Mouse (Mus musculus) right cerebral cortex, adult 18-20 months (tissue): Measurements from ENCODE around the gene Rnf212.
"Not testable (repeated sequence)": the region's sequence is repeated elsewhere in the genome, so short reads cannot be mapped to it uniquely, and the experiment has no call there.

Experiments used
- DNase-seq: peaks from one replicate; pipeline ENCODE4 v3.0.0; 2022; ENCODE audit warnings: mixed read lengths

Rnf212 gene

GRCm38 (mm10) chr5:108774630-108775306, at the start of gene Rnf212:
Rnf212 (minus strand) TSS chr5:108774982.
- DNase-seq = no peak

GRCm38 (mm10) chr5:108823276-108823675, 48.5 kb upstream of the Rnf212 start:
- DNase-seq = no peak

DNA sequence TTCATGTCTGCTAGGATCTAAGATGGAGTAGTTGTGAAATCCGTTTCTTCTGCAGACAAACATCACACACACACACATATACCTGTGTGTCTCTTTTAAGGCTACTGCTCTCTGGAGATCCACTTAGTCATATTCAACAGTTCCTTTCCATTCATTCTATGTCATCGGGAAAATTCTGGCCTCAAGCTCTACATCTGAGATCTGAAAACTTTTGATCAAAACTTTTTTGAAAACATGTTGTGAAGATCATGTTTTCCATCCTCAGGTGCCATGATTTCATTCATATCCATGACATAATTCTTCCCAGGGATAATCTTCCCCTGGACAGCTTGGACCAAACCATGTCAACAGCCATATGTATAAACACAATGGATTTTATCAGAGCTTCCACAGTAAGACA, 34.0 kb upstream of the Rnf212 start, which contains the start of gene Vmn2r8:
TSS of gene Vmn2r8 (minus strand) at position 101 of the 400 bp plus-strand sequence.
- DNase-seq = not testable (repeated sequence)

DNA sequence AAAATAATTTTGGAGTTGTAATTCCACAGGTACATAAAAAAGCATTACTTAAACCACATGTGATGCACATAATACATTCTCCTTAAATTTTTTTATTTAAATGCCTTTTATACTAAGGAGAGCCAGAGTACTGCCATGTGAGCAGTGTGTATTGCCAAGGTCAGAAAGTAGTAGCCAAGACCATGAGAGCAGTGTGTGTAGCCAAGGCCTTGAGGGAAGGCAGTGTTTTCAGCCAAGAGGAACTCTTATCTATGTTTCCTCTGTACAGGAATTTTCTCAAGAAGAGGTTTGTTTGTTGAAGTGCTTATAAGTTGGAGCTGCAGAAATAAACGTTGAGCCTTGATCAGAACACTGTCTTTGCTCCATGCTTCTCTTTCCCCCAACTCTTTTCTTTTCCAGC, 28.9 kb upstream of the Rnf212 start:
- no peak for DNase-seq

DNA sequence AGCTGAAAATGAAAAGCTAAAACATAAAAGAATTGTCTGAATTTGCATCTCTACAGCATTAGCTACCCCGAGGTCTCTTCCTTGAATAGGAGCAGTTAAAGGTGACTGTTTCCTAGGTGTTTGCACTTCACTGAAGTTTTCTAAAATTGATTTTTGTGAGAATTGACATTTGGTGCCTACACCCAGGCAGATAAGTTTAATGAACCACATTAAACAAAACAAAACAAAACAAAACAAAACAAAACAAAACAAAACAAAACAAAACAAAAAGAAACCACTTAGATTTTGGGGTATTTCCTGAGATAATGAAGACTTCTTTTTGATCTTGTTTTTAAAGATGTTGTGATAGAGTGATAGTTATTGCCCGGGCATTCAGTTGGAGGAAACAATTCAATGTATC, 20.5 kb upstream of the Rnf212 start, which contains the start of gene Tmed11:
TSS of gene Tmed11 (minus strand) at position 101 of the 400 bp plus-strand sequence.
- DNase-seq = not testable (repeated sequence)

DNA sequence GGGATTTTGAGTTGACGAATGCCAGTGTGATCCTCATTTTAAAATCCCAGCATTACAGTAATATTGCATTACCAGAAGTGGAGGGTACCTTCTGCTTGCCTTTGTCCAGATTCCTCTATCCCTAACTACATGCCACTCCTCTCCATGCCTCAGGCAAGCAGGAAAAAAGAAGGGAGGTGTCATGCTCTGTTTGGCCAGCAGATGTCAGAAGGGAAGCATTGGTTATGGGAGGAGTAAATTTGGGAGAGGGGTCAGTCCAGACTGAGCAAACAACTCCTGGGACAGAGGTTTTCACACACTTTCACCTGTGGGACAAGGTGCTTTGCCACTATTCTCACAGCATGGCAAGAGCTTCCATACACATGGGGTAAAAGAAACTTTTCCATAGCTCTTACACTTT, 15.6 kb upstream of the Rnf212 start:
- DNase-seq = not testable (repeated sequence)

DNA sequence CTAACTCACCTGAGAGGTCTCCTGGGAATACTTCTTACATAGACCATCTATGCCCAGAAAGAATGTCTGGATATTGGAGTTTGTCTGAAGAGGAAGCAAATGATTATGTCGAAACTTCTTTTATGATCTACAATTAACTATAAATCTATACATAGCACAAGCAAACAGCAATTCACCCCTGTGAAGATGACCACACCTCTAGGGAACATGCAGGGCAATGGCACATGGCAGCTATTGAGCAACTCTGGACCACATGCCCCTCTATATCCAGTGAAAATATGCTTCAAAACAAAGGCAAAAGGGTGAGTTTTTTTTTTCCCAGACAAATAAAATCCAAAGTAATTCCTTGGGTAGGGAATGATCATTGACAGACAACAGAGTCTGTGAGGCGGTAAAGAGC, 14.8 kb downstream of the Rnf212 start:
- no peak for DNase-seq

DNA sequence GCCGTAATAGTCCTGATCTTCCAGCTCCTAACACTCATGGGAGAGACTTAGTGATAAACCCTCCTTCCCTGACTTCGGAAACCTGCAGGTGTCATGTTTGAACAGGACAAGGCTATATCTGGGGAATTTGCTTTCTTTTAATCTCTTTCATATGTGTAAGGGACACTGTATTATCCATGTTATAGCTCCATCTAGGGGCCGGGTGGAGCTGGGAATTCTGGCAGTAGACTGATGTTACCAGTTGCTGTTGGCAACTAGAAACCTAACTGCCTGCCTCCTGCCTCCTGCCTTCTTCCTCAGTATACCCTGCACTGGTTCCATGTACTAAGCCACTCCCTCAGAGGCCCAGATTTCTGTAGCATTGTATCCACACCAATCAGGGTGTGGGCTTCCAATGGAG, 16.4 kb downstream of the Rnf212 start:
- peak; percentile 30 for DNase-seq

- not testable (repeated sequence) for DNase-seq
Measured at GRCm38 (mm10) chr5:108751258-108751657, 23.5 kb downstream of the Rnf212 start.

DNA sequence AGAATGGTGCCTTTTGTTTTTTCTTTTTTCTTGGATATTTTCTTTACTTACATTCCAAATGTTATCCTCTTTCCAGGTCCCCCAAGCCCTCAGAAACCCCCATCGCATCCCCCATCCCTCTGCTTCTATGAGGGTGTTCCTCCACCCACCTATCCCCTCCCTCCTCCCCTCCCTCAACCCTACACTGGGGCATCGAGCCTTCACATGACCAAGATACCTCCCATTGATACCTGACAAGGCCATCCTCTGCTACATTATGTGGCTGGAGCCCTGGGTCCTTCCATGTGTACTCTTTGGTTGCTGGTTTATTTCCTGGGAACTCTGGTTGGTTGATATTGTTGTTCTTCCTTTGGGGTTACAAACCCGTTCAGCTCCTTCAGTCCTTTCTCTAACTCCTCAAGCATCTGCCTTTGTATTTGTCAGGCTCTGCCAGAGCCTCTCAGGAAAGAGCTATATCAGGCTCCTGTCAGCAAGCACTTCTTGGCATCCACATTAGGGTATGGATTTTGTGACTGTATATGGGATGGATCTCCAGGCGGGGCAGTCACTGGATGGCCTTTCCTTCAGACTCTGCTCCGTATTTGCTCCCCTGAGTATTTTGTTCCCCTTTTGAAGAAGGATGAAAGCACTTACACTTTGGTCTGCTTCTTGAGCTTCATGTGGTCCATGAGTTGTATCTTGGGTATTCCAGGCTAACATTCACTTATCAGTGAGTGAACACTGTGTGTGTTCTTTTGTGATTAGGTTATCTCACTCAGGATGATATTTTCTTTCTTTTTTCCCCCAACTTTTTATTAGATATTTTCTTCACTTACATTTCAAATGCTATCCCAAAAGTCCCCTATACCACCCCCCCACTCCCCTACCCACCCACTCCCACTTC, 24.2 kb downstream of the Rnf212 start:
- no peak for DNase-seq

GRCm38 (mm10) chr5:108744629-108745028, 30.2 kb downstream of the Rnf212 start:
- DNase-seq = no peak

GRCm38 (mm10) chr5:108743856-108744255, 30.9 kb downstream of the Rnf212 start:
- DNase-seq = no peak

- DNase-seq = no peak
Measured at GRCm38 (mm10) chr5:108742596-108742995, 32.2 kb downstream of the Rnf212 start.

DNA sequence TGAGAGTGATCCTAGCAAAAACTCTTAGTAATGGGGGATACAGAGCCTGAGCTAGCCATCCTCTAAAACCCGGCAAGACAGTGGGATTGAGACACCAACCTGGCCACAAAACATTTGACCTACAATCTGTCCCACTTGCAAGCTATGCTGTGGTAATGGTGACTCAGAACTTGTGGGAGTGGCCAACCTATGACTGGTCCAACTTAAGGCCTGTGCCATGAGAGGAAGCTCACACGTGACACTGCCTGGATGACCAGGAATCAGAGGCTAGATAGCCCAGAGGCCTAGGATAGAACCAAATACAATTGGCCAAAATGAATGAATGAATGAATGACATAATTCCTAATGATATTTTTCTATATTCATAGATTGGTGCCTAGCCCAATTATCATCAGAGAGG, 32.9 kb downstream of the Rnf212 start:
- no peak for DNase-seq

- DNase-seq = no peak
Measured at GRCm38 (mm10) chr5:108727425-108727824, 47.4 kb downstream of the Rnf212 start.

GRCm38 (mm10) chr5:108726557-108727248, 48.1 kb downstream of the Rnf212 start:
- DNase-seq = peak; percentile 78

- no peak for DNase-seq
Measured at GRCm38 (mm10) chr5:108724006-108724405, 50.8 kb downstream of the Rnf212 start.

- DNase-seq = no peak
Measured at GRCm38 (mm10) chr5:108719761-108720160, 55.0 kb downstream of the Rnf212 start.

DNA sequence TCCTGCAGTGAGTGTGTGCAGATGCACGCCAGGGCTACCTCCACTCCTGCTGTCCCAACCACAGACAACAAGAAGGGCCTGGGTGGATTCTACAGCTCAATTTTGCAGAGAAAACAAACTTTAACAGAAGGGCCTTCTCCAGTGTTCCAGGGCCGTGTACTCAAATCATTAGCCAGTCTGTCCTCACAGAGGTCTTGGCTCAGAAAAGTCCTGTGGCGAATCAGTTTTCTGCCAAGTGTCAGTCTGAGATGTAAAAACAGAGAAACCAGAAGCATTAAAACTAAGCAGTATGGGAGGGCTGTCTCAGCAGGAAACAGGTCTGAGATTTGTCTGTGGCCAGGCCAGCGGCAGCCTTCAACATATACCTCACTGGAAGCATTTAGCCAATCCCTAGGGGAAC, 56.7 kb downstream of the Rnf212 start:
- DNase-seq = no peak

DNA sequence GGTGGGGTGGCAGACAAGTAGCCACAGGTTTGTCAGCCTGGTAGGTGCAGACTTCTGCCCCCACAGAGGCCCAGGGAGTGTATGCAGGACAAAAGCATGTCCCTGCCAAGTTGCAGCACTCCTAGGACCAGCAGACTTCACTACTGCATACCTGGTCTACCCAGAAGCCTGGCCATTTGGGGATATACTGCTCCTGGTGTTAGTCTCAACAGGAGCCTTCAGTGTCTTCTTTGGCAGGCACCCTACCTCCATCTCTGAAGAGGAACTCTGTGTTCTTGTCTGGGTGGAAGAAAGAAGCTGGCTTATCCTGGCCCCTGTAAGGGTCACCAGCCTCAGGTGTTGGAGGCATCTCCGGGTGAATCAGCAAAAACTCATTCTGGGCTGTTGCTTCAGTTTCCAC, 58.8 kb downstream of the Rnf212 start:
- no peak for DNase-seq

GRCm38 (mm10) chr5:108714149-108714548, 60.6 kb downstream of the Rnf212 start:
- peak; percentile 61 for DNase-seq

- no peak for DNase-seq
Measured at GRCm38 (mm10) chr5:108713691-108714090, 61.1 kb downstream of the Rnf212 start.

GRCm38 (mm10) chr5:108713096-108713495, 61.7 kb downstream of the Rnf212 start:
- DNase-seq = no peak
